Mouse (Mus musculus) thymus, adult 2 months (tissue): Measurements from ENCODE around the gene Ubxn4.

ENCODE experiments used
- CTCF ChIP-seq: fragments of 200-500 bp; IDR thresholded peaks from 2 replicates; pipeline ENCODE4 v1.5.1; 2012; ENCODE audit warnings: mild to moderate bottlenecking, control low read depth, low read length, moderate library complexity, borderline replicate concordance; ENCODE audit not compliant: control insufficient read depth, poor library complexity, insufficient read depth; ENCODE audit errors: extremely low read depth
- POLR2A ChIP-seq: fragments of 200-500 bp; IDR thresholded peaks from 2 replicates; pipeline ENCODE4 v1.6.1; 2012; ENCODE audit warnings: mild to moderate bottlenecking, low read length, control low read depth, moderate library complexity; ENCODE audit not compliant: control insufficient read depth, poor library complexity, insufficient read depth; ENCODE audit errors: extremely low read depth

DNA sequence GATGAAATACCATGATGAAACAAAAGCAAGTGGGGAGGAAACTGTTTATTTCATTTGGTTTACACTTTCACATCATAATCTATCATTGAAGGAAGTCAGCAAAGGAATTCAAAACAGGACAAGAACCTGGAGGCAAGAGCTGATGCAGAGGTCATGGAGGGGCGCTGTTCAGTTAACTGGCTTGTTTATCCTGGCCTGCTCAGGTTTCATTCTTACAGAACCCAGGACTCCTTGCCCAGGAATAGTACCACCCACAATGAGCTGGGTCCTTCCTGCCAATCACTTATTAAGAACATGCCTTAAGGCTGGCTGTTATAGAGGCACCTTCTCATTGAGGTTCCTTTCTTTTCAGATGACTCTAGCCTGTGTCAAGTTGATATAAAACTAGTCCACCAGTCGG, 49.8 kb upstream of the Ubxn4 start:
- TF ChIP-seq POLR2A (no peak), CTCF (no peak)
